Mouse (Mus musculus) liver, adult 2 months (tissue): ENCODE data around the gene Galnt14. TPM values are rescaled to one million over a fixed set of nuclear protein-coding genes. Genes with fewer than 3 reads are reported as not detected.

Experiments
- DNase-seq: peaks from one replicate; pipeline ENCODE4 v3.0.0-alpha.2; 2011; ENCODE audit warnings: low read depth, low spot score; ENCODE audit errors: extremely low read depth
- H3K27ac ChIP-seq: fragments of 200-500 bp; replicated peaks from 2 replicates; pipeline ENCODE4 v1.5.1; 2012; ENCODE audit warnings: low read depth, mild to moderate bottlenecking, control low read depth, inconsistent platforms, low read length; ENCODE audit not compliant: insufficient read depth
- H3K27me3 ChIP-seq: fragments of 200-500 bp; 2 replicates; pipeline ENCODE4 v1.6.1; 2012; ENCODE audit warnings: mild to moderate bottlenecking, moderate library complexity, low read length, inconsistent platforms; ENCODE audit not compliant: control insufficient read depth, insufficient read depth
- H3K36me3 ChIP-seq: fragments of 200-500 bp; 2 replicates; pipeline ENCODE4 v1.6.1; 2012; ENCODE audit warnings: low read length, inconsistent platforms; ENCODE audit not compliant: control insufficient read depth, insufficient read depth
- H3K4me1 ChIP-seq: fragments of 200-500 bp; 2 replicates; pipeline ENCODE4 v1.6.1; 2011; ENCODE audit warnings: low read length; ENCODE audit not compliant: control insufficient read depth, insufficient read depth
- H3K4me3 ChIP-seq: fragments of 200-500 bp; 2 replicates; pipeline ENCODE4 v1.5.1; 2011; ENCODE audit warnings: low read depth, mild to moderate bottlenecking, control low read depth, low read length, moderate library complexity; ENCODE audit not compliant: insufficient read depth
- H3K79me2 ChIP-seq: fragments of 200-500 bp; 2 replicates; pipeline ENCODE4 v1.6.1; 2012; ENCODE audit warnings: inconsistent platforms, mild to moderate bottlenecking, low read length, moderate library complexity; ENCODE audit not compliant: control insufficient read depth, insufficient read depth
- H3K9ac ChIP-seq: fragments of 200-500 bp; 2 replicates; pipeline ENCODE4 v1.6.1; 2012; ENCODE audit warnings: low read depth, mild to moderate bottlenecking, control low read depth, inconsistent platforms, low read length
- CTCF ChIP-seq: fragments of 200-500 bp; IDR thresholded peaks from 2 replicates; pipeline ENCODE4 v1.5.1; 2011; ENCODE audit warnings: low read depth, low read length, control low read depth
- POLR2A ChIP-seq: fragments of 200-500 bp; IDR thresholded peaks from 2 replicates; pipeline ENCODE4 v1.6.1; 2011; ENCODE audit warnings: low read length, control low read depth; ENCODE audit not compliant: insufficient read depth; ENCODE audit errors: extremely low read depth
- WGBS: fragments of 180-500 bp; shearing (Covaris S2); methylation state at CpG from one replicate; pipeline ENCODE4 v1.1.7; 2018; 5-methylcytosine and 5-hydroxymethylcytosine counted together
- polyA plus RNA-seq: library from polyadenylated mRNA; depleted of rRNA; stranded (reverse); fragments of >200 nt; gene quantifications from 2 replicates; pipeline ENCODE4 v1.2.3, GENCODE M21; 2012
- total RNA-seq: library from RNA; depleted of rRNA; stranded (reverse); fragments of >200 nt; gene quantifications from 2 replicates; pipeline ENCODE4 v1.2.3, GENCODE M21; 2014

The Galnt14 gene
- total and polyA plus RNA-seq, 2 experiments: 0.18 to 0.44 TPM

DNA sequence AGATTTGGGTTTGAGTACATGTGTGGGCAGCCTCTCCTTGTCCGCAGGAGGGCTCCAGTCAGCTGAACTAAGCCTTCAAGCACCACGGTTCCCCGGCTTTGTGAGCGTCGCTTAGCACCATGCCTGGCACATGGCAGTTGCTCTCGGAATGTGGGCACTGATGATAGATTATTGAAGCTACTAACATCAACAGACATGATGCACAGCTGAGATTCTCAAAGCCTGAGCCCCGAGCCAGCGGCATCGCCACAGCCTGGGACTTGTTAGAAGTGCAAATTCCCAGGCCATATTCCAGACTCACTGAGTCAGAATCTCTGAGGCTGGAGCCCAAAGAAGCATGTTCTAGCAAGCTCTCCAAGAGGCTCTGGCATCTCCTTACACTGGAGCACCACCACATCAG, 168.3 kb downstream of the Galnt14 start:
- H3K79me2 ChIP-seq: no peaks in the 10 kb centered on the region
- 86% methylated on average over 9 of the region's 9 CpGs for WGBS
- no peaks in the 10 kb centered on the region for H3K4me1 ChIP-seq
- no peak overlapping the region for H3K9ac ChIP-seq
- H3K36me3 ChIP-seq: no peaks in the 10 kb centered on the region
- H3K4me3 ChIP-seq: no peak overlapping the region
- H3K27ac ChIP-seq: no peak overlapping the region
- no peak for TF ChIP-seq CTCF
- no peak for TF ChIP-seq POLR2A
- no peaks in the 10 kb centered on the region for H3K27me3 ChIP-seq
- DNase-seq: no peak

DNA sequence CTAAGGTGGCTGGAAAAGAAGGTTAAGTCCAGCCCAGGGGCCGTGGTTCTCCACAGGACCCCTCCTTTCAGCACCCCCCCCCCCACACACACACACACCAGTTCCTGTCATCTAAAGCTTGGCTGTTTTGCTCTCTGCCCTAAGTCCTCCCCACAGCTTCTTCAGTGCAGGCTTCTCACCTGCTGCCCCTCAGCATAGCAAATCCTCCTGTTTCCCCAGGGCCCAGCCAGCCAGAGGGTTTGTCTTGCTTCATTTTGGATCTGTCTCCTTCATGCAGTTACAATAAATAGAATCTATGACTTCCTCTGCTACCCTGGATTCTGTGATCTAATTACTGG, 169.1 kb downstream of the Galnt14 start:
- Histone ChIP-seq H3K4me1 (no peaks in the 10 kb centered on the region), H3K4me3 (no peak overlapping the region), H3K27ac (no peak overlapping the region), H3K9ac (no peak overlapping the region), H3K36me3 (no peaks in the 10 kb centered on the region), H3K27me3 (no peaks in the 10 kb centered on the region), H3K79me2 (no peaks in the 10 kb centered on the region)
- WGBS: 36% methylated on average over 1 of the region's 1 CpGs
- no peak for TF ChIP-seq POLR2A
- TF ChIP-seq CTCF: no peak
- DNase-seq: no peak

DNA sequence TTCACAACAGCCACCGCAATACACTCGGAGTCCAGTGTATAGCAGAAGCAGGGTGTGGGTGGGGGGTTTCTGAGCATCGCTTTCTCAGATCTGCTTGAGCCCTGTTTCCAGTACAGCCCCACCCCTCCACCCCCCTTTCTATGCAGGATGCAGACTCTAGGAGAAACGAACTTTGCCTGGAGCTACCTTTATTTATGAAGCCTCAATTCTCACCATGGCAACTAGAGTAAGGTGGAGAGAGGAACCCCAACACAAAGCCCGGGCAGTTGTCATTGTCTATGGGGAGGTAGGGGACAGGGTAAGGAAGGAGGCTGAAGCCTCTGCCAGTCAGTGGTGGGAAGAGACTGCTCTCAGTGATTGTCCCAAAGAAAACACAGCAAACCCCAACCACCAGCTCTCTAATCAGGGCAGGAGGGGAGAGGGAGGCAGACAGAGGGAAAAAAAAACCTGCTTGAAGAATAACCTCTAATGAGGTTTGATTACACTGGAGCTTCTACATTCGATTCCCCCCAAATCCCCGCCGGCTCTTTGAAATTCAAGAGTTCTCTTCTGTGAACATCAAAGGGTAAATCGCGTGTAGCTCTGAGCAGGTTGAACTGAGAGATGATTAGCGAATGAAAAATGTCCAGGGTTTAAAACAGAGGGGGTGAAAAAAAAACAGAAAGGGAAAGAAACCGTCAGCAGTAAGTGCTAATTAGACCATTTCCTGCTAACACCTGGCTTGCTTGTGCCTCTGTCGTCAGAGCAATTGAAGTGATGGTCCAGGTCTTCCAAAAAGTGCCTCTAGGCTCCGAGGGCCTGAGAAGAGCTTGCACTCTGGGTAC, 169.6 kb downstream of the Galnt14 start:
- DNase-seq: no peak
- TF ChIP-seq POLR2A (no peak), CTCF (no peak)
- WGBS: 30% methylated on average over 14 of the region's 14 CpGs
- no peak overlapping the region for H3K27ac ChIP-seq
- no peak overlapping the region for H3K9ac ChIP-seq
- H3K36me3 ChIP-seq: no peaks in the 10 kb centered on the region
- no peak overlapping the region for H3K4me3 ChIP-seq
- no peaks in the 10 kb centered on the region for H3K79me2 ChIP-seq
- H3K27me3 ChIP-seq: no peaks in the 10 kb centered on the region
- no peaks in the 10 kb centered on the region for H3K4me1 ChIP-seq

DNA sequence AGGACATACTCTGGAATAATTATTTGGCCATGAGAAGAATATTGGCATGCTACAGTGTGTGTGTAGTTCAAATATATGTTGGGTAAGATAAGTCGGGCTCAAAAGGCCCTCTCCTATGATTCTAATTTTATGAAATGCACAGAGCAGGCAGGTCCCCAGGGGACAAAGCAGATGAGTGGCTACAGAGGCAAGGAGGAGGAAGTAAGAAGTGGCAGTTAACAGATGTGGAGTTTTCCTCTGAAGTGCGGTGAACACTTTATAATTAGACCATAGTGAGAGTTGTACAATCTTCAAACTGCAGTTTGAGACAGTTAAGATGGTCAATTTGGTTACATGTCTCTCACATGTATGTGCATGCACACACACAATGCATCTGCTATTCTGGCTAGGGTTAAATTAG, 178.4 kb downstream of the Galnt14 start:
- DNase-seq: no peak
- WGBS: 78% methylated on average over 2 of the region's 2 CpGs
- no peaks in the 10 kb centered on the region for H3K36me3 ChIP-seq
- H3K4me1 ChIP-seq: no peaks in the 10 kb centered on the region
- H3K9ac ChIP-seq: no peak overlapping the region
- H3K79me2 ChIP-seq: no peaks in the 10 kb centered on the region
- no peak for TF ChIP-seq CTCF
- no peak for TF ChIP-seq POLR2A
- H3K27me3 ChIP-seq: no peaks in the 10 kb centered on the region
- H3K27ac ChIP-seq: no peak overlapping the region
- no peak overlapping the region for H3K4me3 ChIP-seq

DNA sequence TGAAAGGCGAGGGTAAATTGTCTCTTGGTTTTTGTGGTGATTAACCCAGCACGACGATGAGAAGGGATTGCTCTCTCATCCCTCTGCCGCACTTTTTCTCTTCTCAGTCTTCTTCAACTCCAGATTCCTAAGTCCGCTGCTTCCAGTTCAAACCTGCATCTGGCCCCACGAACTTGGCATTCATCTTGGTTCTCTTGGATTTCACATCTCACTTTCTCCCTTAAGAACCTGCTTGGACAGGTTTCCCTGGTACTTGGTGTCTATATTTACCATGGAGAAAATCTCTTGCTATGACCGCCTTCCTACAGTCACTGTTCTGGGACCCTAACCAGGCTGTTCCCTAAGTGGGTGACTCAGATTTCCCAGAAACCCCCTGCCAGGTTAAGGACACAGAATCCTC, 188.1 kb downstream of the Galnt14 start:
- no peak overlapping the region for H3K9ac ChIP-seq
- no peaks in the 10 kb centered on the region for H3K4me1 ChIP-seq
- H3K27me3 ChIP-seq: no peaks in the 10 kb centered on the region
- H3K79me2 ChIP-seq: no peaks in the 10 kb centered on the region
- TF ChIP-seq CTCF: no peak
- no peak for TF ChIP-seq POLR2A
- DNase-seq: no peak
- H3K4me3 ChIP-seq: no peak overlapping the region
- H3K27ac ChIP-seq: no peak overlapping the region
- H3K36me3 ChIP-seq: no peaks in the 10 kb centered on the region
- WGBS: 81% methylated on average over 7 of the region's 7 CpGs

DNA sequence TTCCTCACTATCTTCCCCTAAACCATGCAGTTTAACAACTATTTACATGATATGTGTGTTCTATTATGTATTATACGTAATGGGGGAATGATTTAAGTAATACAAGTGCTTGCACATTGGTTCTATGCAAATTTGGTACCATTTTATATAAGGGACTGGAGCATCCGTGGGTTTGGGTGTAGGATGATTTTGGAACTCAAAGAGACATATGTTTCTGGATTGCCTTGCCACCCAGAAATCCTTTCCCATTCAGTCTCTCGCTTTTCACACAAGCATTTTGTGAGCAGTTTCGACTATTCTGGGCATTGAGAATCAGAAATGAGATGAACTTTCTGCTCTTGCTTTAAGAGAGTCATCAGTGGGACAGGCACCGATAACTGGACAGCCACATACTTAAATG, 190.9 kb downstream of the Galnt14 start:
- TF ChIP-seq POLR2A: no peak
- TF ChIP-seq CTCF: no peak
- Histone ChIP-seq H3K4me3 (no peak overlapping the region), H3K4me1 (no peaks in the 10 kb centered on the region), H3K79me2 (no peaks in the 10 kb centered on the region), H3K9ac (no peak overlapping the region), H3K27ac (no peak overlapping the region), H3K36me3 (no peaks in the 10 kb centered on the region), H3K27me3 (no peaks in the 10 kb centered on the region)
- 67% methylated on average over 5 of the region's 5 CpGs for WGBS
- DNase-seq: no peak
